Mouse (Mus musculus): ENCODE measurements around the gene Rfc1.

- TF ChIP-seq CTCF (conservative IDR thresholded peaks at IDR 0.05; ENCODE audit: insufficient read depth, insufficient read length, low read depth, low read length) (no peak), POLR2A (IDR thresholded peaks at IDR 0.05; ENCODE audit: low read depth, low read length) (no peak)
Measured at GRCm38 (mm10) chr5:65250185-65250855, 85.2 kb downstream of the Rfc1 start.
